Mouse (Mus musculus) heart, embryonic 15.5 days (tissue): Measurements from ENCODE around the gene Mup22. TPM values are rescaled to one million over a fixed set of nuclear protein-coding genes. Genes with fewer than 3 reads are reported as not detected.
"Not testable (repeated sequence)": the region's sequence is repeated elsewhere in the genome, so short reads cannot be mapped to it uniquely, and the experiment has no call there.

Source experiments
- ATAC-seq: fragments of 200-750 bp; cut with Nextera tagmentation; replicated peaks from 2 replicates; pipeline ENCODE4 v1.8.0; 2017; ENCODE audit warnings: low read depth, moderate TSS enrichment; ENCODE audit not compliant: insufficient number of reproducible peaks, insufficient read depth, low FRiP score
- H3K27ac ChIP-seq: fragments of 300-500 bp; sonication (generic); 2 replicates; pipeline ENCODE4 v1.5.1; 2015; ENCODE audit warnings: mild to moderate bottlenecking, inconsistent platforms
- H3K27me3 ChIP-seq: fragments of 300-500 bp; sonication (generic); 2 replicates; pipeline ENCODE4 v1.6.1; 2015; ENCODE audit warnings: inconsistent platforms
- H3K36me3 ChIP-seq: fragments of 300-500 bp; sonication (generic); 2 replicates; pipeline ENCODE4 v1.6.1; 2015; ENCODE audit warnings: mild to moderate bottlenecking, inconsistent platforms
- H3K4me1 ChIP-seq: fragments of 300-500 bp; sonication (generic); replicated peaks from 2 replicates; pipeline ENCODE4 v1.6.1; 2015; ENCODE audit warnings: inconsistent platforms
- H3K4me2 ChIP-seq: fragments of 300-500 bp; sonication (generic); 2 replicates; pipeline ENCODE4 v1.6.1; 2015; ENCODE audit warnings: inconsistent platforms, mild to moderate bottlenecking, moderate library complexity
- H3K4me3 ChIP-seq: fragments of 300-500 bp; sonication (generic); 2 replicates; pipeline ENCODE4 v1.5.1; 2015; ENCODE audit warnings: mild to moderate bottlenecking, inconsistent platforms
- H3K9ac ChIP-seq: fragments of 300-500 bp; sonication (generic); 2 replicates; pipeline ENCODE4 v1.6.1; 2015; ENCODE audit warnings: mild to moderate bottlenecking, inconsistent platforms
- H3K9me3 ChIP-seq: fragments of 300-500 bp; sonication (generic); replicated peaks from 2 replicates; pipeline ENCODE4 v1.6.1; 2016; ENCODE audit warnings: inconsistent platforms
- WGBS: fragments of 180-500 bp; shearing (Covaris S2); methylation state at CpG from one replicate; pipeline ENCODE4 v1.1.7; 2015; ENCODE audit warnings: mixed read lengths; 5-methylcytosine and 5-hydroxymethylcytosine counted together
- polyA plus RNA-seq: library from polyadenylated mRNA; unstranded; fragments of >200 nt; fragmentation: Nextera tagmentation; extraction: Ambion mirVana; gene quantifications from 2 replicates; pipeline ENCODE4 v1.2.1, GENCODE M21; 2015

Mup22 gene
- polyA plus RNA-seq: not detected in 2 replicates

GRCm38 (mm10) chr4:60821363-60821762, at the start of gene Mup22:
Gene Mup22, minus strand, starts transcription at chr4:60821463.
- not testable (repeated sequence) for H3K36me3 ChIP-seq, H3K27ac ChIP-seq, H3K4me3 ChIP-seq, H3K9me3 ChIP-seq, H3K4me2 ChIP-seq, H3K27me3 ChIP-seq, ATAC-seq, H3K4me1 ChIP-seq, H3K9ac ChIP-seq
- WGBS: 54% methylated on average over 4 of the region's 4 CpGs

- not testable (repeated sequence) for H3K36me3 ChIP-seq, H3K27me3 ChIP-seq, H3K4me1 ChIP-seq, H3K4me2 ChIP-seq, H3K27ac ChIP-seq, H3K4me3 ChIP-seq, ATAC-seq, H3K9ac ChIP-seq, H3K9me3 ChIP-seq
These were observed 19.6 kb upstream of the Mup22 start for GRCm38 (mm10) chr4:60840889-60841288.

Other genes starting within 250 kb of the Mup22 start
- gene Mup10, start 239.3 kb downstream of the Mup22 start, polyA plus RNA-seq: not detected in 2 replicates
- gene Mup11, start 159.1 kb downstream of the Mup22 start, polyA plus RNA-seq: not detected in 2 replicates
- not detected in 2 replicates for gene Mup12, start 80.1 kb downstream of the Mup22 start, polyA plus RNA-seq